Comparison of ENCODE assay signal across 21 mouse cellular contexts in genomic region chr2:39400336-39400735, GRCm38 (mm10).
A peak's percentile ranks its signal among the peaks of the same experiment; 100 is the strongest.
DNase-seq lines count a peak whose midpoint lies in the region; ATAC-seq lines count a peak whose summit lies in the region.
"Had no signal": no experiment of that assay in that cellular context is flagged by ENCODE, and none has a peak within 500 bp of the region (broad histone marks: within the 10 kb centered on the region; RNA-seq: fewer than 3 reads in every experiment).

No protein-coding gene starts in this region.

- no peak overlapping the region for H3K4me3 ChIP-seq in hindbrain, embryonic 15.5 days
- no peak overlapping the region for H3K4me3 ChIP-seq in hindbrain, embryonic 10.5 days
- H3K4me3 ChIP-seq: forebrain, embryonic 15.5 days; gastrocnemius, adult 2 months; heart, embryonic 12.5 days; kidney, embryonic 15.5 days; limb, embryonic 15.5 days; midbrain, embryonic 10.5 days; neural tube, embryonic 13.5 days had no signal

- no peak overlapping the region for H3K9ac ChIP-seq in hindbrain, embryonic 15.5 days
- H3K9ac ChIP-seq: forebrain, embryonic 15.5 days; heart, embryonic 12.5 days; kidney, embryonic 15.5 days; limb, embryonic 15.5 days; neural tube, embryonic 13.5 days had no signal

- peak; percentile 6 for DNase-seq in embryo, embryonic 10 days (ENCODE audit: low spot score)
- no peak for DNase-seq in embryo, embryonic 9.5 days (ENCODE audit: extremely low spot score)
- DNase-seq in hindbrain, embryonic 10.5 days (ENCODE audit: low spot score), result no peak
- DNase-seq in kidney, postnatal 4 days, result peak; percentile 17 to 18
- no peak for DNase-seq in kidney, adult 18-20 months
- DNase-seq in embryo, embryonic 11 days, result peak; percentile 8
- no peak for DNase-seq in spleen, postnatal 4 days (ENCODE audit: low spot score in 2 of 2)
- DNase-seq: adrenal gland, adult 8-10 months; cerebellum, adult 11 months; gastrocnemius, adult 2 months; lung, postnatal 4 days; right cerebral cortex, postnatal 25 days had no signal

- no peak overlapping the region for H3K4me2 ChIP-seq in hindbrain, embryonic 15.5 days
- H3K4me2 ChIP-seq: forebrain, embryonic 15.5 days; heart, embryonic 12.5 days; kidney, embryonic 15.5 days; limb, embryonic 15.5 days; neural tube, embryonic 13.5 days had no signal

- no peaks in the 10 kb centered on the region for H3K36me3 ChIP-seq in hindbrain, embryonic 15.5 days
- no peaks in the 10 kb centered on the region for H3K36me3 ChIP-seq in hindbrain, embryonic 10.5 days
- H3K36me3 ChIP-seq: forebrain, embryonic 15.5 days; heart, embryonic 12.5 days; kidney, embryonic 15.5 days; limb, embryonic 15.5 days; midbrain, embryonic 10.5 days; neural tube, embryonic 13.5 days had no signal

- no peaks in the 10 kb centered on the region for H3K27me3 ChIP-seq in hindbrain, embryonic 15.5 days
- H3K27me3 ChIP-seq in hindbrain, embryonic 10.5 days (ENCODE audit: insufficient read depth, poor library complexity, severe bottlenecking), result no peaks in the 10 kb centered on the region
- H3K27me3 ChIP-seq: CH12.LX; forebrain, embryonic 15.5 days; heart, embryonic 12.5 days; kidney, embryonic 15.5 days; limb, embryonic 15.5 days; neural tube, embryonic 13.5 days had no signal

- H3K27ac ChIP-seq in hindbrain, embryonic 15.5 days (replicated peaks), result no peak overlapping the region
- H3K27ac ChIP-seq in hindbrain, embryonic 10.5 days, result no peak overlapping the region
- H3K27ac ChIP-seq: forebrain, embryonic 15.5 days; gastrocnemius, adult 2 months; kidney, embryonic 15.5 days; limb, embryonic 15.5 days; midbrain, embryonic 10.5 days; neural tube, embryonic 13.5 days; stomach, postnatal 0 days had no signal

- WGBS in hindbrain, embryonic 15.5 days, result 63% methylated on average over 2 of the region's 2 CpGs
- WGBS in hindbrain, embryonic 10.5 days, result 78% methylated on average over 2 of the region's 2 CpGs

- ATAC-seq in hindbrain, embryonic 15.5 days (ENCODE audit: low FRiP score, low read depth), result peak; percentile 48; the same call in 1 of the 2 replicates
- ATAC-seq: forebrain, embryonic 15.5 days had no signal

- H3K4me1 ChIP-seq in hindbrain, embryonic 15.5 days (replicated peaks), result no peaks in the 10 kb centered on the region
- no peaks in the 10 kb centered on the region for H3K4me1 ChIP-seq in hindbrain, embryonic 10.5 days (replicated peaks)
- H3K4me1 ChIP-seq: forebrain, embryonic 15.5 days; heart, embryonic 12.5 days; kidney, embryonic 15.5 days; limb, embryonic 15.5 days; midbrain, embryonic 10.5 days; neural tube, embryonic 13.5 days had no signal

- H3K9me3 ChIP-seq in hindbrain, embryonic 15.5 days, result no peaks in the 10 kb centered on the region
- H3K9me3 ChIP-seq in hindbrain, embryonic 10.5 days, result no peaks in the 10 kb centered on the region
- H3K9me3 ChIP-seq: forebrain, embryonic 15.5 days; heart, embryonic 12.5 days; kidney, embryonic 15.5 days; limb, embryonic 15.5 days; midbrain, embryonic 10.5 days; neural tube, embryonic 13.5 days had no signal

Comparison
In these comparisons a context has a peak if more than half of its experiments do, and no peak if none do; other contexts are left out.
1. DNase-seq: peak in embryo, embryonic 10 days (single experiment), kidney, postnatal 4 days (2 of 2) and embryo, embryonic 11 days (single experiment); none in embryo, embryonic 9.5 days (single experiment), hindbrain, embryonic 10.5 days (single experiment), kidney, adult 18-20 months (single experiment) and spleen, postnatal 4 days (0 of 2).